Mouse (Mus musculus): ENCODE measurements around the gene Alk.

DNA sequence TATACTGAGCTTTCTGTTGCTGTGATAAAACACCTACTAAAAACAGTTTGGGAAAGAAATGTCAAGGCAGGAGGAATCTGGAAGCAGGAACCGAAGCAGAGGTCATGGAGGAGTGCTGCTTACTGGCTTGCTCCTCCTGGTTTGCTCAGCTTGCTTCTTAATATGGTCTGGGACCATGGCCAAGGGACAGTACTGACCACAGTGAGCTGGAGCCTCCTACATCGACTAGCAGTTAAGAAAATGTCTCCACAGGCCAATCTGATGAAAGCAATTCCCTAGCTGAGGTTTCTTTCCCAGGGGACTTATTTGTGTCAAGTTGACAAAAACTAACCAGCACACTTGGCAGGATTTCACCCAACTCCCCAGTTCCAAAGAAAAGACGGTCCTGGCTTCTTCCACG lies 187.0 kb downstream of the Alk start:
- TF ChIP-seq CTCF (IDR thresholded peaks at IDR 0.05; ENCODE audit: borderline replicate concordance, insufficient read depth, low read length) (no peak), POLR2A (IDR thresholded peaks at IDR 0.05; ENCODE audit: low read depth, low read length) (no peak)
